Mouse (Mus musculus): Measurements from ENCODE around the gene Tmem41a. TPM values are rescaled to one million over a fixed set of nuclear protein-coding genes. Genes with fewer than 3 reads are reported as not detected.

Gene Tmem41a
- total RNA-seq, 1 experiment, result 28.8 TPM

DNA sequence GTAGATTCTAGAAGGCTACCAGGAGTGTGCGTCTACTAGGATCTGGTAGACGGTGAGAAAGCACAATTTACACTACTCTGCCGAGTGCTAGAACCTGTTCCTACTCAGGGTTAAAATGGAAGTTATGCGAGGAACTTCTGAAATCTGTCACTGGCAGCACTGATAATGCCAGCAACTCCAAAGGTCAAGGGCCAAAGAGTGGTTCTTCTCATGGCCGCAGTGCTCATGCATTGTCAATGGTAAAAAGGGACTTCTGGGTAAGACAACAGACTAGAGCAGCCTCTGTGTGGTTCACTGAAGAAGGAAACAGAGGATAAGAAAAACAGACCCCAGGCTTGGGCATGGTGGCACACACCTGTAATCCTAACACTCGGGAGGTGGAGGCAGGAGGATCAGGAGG is 23.2 kb upstream of the Tmem41a start:
- Histone ChIP-seq H3K9ac (ENCODE audit: insufficient read depth, low read depth, low read length, poor library complexity, severe bottlenecking) (no peak overlapping the region), H3K4me3 (ENCODE audit: insufficient read depth in 1 of 2, low read depth in 1 of 2, low read length in 2 of 2, poor library complexity in 1 of 2, severe bottlenecking in 1 of 2) (no peak overlapping the region), H3K9me3 (ENCODE audit: control insufficient read depth, insufficient read depth, low read depth, low read length) (no peaks in the 10 kb centered on the region), H3K36me3 (ENCODE audit: control insufficient read depth, insufficient read depth, low read length, poor library complexity, severe bottlenecking) (peaks cover 17% of the 10 kb centered on the region), H3K27ac (ENCODE audit: insufficient read depth, low read depth, low read length, poor library complexity, severe bottlenecking) (no peak overlapping the region), H3K4me1 (ENCODE audit: control insufficient read depth in 2 of 2, insufficient read depth in 2 of 2, low read length in 2 of 2, poor library complexity in 1 of 2) (peaks cover 0 to 6% of the 10 kb centered on the region in 2 experiments; a peak in 2 of 4 replicates)
- no peak for DNase-seq (ENCODE audit: low read depth, low spot score)
- in situ Hi-C loops (cut with MboI; ENCODE audit: low sequenced_read_pairs in 2 of 2, unreplicated experiment in 2 of 2), result no loop called here
- no peak for TF ChIP-seq MAFK (IDR thresholded peaks at IDR 0.05; ENCODE audit: insufficient read depth, low read depth, low read length)
- TF ChIP-seq ZNF384 (IDR thresholded peaks at IDR 0.05; ENCODE audit: low read depth, low read length), result no peak
- no peak for TF ChIP-seq CHD2 (IDR thresholded peaks at IDR 0.05; ENCODE audit: low read depth, low read length)
- no peak for TF ChIP-seq HCFC1 (IDR thresholded peaks at IDR 0.05; ENCODE audit: borderline replicate concordance, insufficient read depth, low read length)
- no peak for TF ChIP-seq ZC3H11A (IDR thresholded peaks at IDR 0.05; ENCODE audit: borderline replicate concordance, low read depth, low read length)

DNA sequence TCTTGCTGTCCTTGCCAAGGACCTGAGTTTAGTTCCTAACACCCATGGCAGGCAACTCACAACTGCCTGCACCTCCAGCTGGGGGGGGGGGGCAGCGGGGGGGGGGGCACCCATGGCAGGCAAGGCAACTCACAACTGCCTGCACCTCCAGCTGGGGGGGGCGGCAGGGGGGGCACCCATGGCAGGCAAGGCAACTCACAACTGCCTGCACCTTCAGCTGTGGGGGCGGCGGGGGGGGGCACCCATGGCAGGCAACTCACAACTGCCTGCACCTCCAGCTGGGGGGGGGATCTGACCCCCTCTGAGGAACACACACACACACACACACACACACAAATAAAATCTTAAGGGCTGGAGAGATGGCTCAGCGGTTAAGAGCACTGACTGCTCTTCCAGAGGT is 22.5 kb upstream of the Tmem41a start:
- in situ Hi-C loops (cut with MboI; ENCODE audit: low sequenced_read_pairs in 2 of 2, unreplicated experiment in 2 of 2), result no loop called here
- H3K4me1 ChIP-seq (ENCODE audit: control insufficient read depth in 2 of 2, insufficient read depth in 2 of 2, low read length in 2 of 2, poor library complexity in 1 of 2), result peaks cover 0 to 6% of the 10 kb centered on the region in 2 experiments; a peak in 2 of 4 replicates
- H3K27ac ChIP-seq (ENCODE audit: insufficient read depth, low read depth, low read length, poor library complexity, severe bottlenecking), result no peak overlapping the region
- peaks cover 19% of the 10 kb centered on the region for H3K36me3 ChIP-seq (ENCODE audit: control insufficient read depth, insufficient read depth, low read length, poor library complexity, severe bottlenecking)
- DNase-seq (ENCODE audit: low read depth, low spot score), result no peak
- TF ChIP-seq CHD2 (IDR thresholded peaks at IDR 0.05; ENCODE audit: low read depth, low read length), result no peak
- no peak for TF ChIP-seq HCFC1 (IDR thresholded peaks at IDR 0.05; ENCODE audit: borderline replicate concordance, insufficient read depth, low read length)
- TF ChIP-seq MAFK (IDR thresholded peaks at IDR 0.05; ENCODE audit: insufficient read depth, low read depth, low read length), result no peak
- no peak for TF ChIP-seq ZC3H11A (IDR thresholded peaks at IDR 0.05; ENCODE audit: borderline replicate concordance, low read depth, low read length)
- no peak for TF ChIP-seq ZNF384 (IDR thresholded peaks at IDR 0.05; ENCODE audit: low read depth, low read length)
- H3K9ac ChIP-seq (ENCODE audit: insufficient read depth, low read depth, low read length, poor library complexity, severe bottlenecking), result no peak overlapping the region
- no peaks in the 10 kb centered on the region for H3K9me3 ChIP-seq (ENCODE audit: control insufficient read depth, insufficient read depth, low read depth, low read length)
- no peak overlapping the region for H3K4me3 ChIP-seq (ENCODE audit: insufficient read depth in 1 of 2, low read depth in 1 of 2, low read length in 2 of 2, poor library complexity in 1 of 2, severe bottlenecking in 1 of 2)

DNA sequence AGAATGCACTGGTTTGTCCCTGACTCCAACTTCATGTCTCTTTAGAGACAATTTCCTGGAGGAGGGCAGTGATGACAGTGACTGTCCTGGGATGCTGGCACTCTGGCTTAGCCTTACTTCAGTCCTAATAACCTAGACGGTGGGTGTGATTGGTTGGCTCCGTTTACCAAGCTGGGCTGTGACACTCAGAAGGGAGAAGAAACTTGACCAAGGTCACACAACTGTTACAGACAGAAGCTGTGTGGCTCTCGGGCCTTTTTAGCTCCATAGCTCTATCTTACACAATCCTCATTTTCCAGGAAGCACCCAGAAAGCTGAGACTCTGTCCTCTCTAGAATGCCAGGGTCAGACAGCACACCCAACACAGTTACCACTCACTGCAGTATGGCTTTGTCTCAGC is 18.2 kb upstream of the Tmem41a start:
- no peak for TF ChIP-seq MAFK (IDR thresholded peaks at IDR 0.05; ENCODE audit: insufficient read depth, low read depth, low read length)
- TF ChIP-seq HCFC1 (IDR thresholded peaks at IDR 0.05; ENCODE audit: borderline replicate concordance, insufficient read depth, low read length), result no peak
- TF ChIP-seq CHD2 (IDR thresholded peaks at IDR 0.05; ENCODE audit: low read depth, low read length), result no peak
- in situ Hi-C loops (cut with MboI; ENCODE audit: low sequenced_read_pairs in 2 of 2, unreplicated experiment in 2 of 2), result no loop called here
- no peak overlapping the region for H3K9ac ChIP-seq (ENCODE audit: insufficient read depth, low read depth, low read length, poor library complexity, severe bottlenecking)
- DNase-seq (ENCODE audit: low read depth, low spot score), result no peak
- no peak overlapping the region for H3K27ac ChIP-seq (ENCODE audit: insufficient read depth, low read depth, low read length, poor library complexity, severe bottlenecking)
- H3K36me3 ChIP-seq (ENCODE audit: control insufficient read depth, insufficient read depth, low read length, poor library complexity, severe bottlenecking), result peaks cover 19% of the 10 kb centered on the region
- H3K4me1 ChIP-seq (ENCODE audit: control insufficient read depth in 2 of 2, insufficient read depth in 2 of 2, low read length in 2 of 2, poor library complexity in 1 of 2), result no peaks in the 10 kb centered on the region; a peak in 1 of 4 replicates
- no peaks in the 10 kb centered on the region for H3K9me3 ChIP-seq (ENCODE audit: control insufficient read depth, insufficient read depth, low read depth, low read length)
- no peak overlapping the region for H3K4me3 ChIP-seq (ENCODE audit: insufficient read depth in 1 of 2, low read depth in 1 of 2, low read length in 2 of 2, poor library complexity in 1 of 2, severe bottlenecking in 1 of 2)

DNA sequence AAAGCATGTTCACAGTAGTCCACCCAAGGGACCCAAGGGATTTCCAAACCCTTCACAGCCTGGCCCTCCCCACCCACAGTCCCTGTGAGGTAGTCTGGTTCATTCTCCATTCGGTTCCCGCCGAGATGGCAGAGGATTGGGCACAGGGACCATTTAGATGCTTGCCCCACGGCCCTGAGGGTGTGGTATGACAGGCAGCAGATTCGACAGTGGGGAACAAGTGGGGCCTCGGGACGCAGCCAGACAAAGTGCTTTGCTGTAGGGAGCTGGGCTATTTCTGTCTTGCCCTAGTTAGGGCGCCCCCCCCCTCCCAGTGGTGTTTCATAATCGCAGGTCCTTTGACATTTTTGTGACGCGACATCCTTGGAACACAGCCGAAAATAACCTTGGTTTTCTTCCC is 8.2 kb upstream of the Tmem41a start:
- no peaks in the 10 kb centered on the region for H3K4me1 ChIP-seq (ENCODE audit: control insufficient read depth in 2 of 2, insufficient read depth in 2 of 2, low read length in 2 of 2, poor library complexity in 1 of 2)
- no peak overlapping the region for H3K27ac ChIP-seq (ENCODE audit: insufficient read depth, low read depth, low read length, poor library complexity, severe bottlenecking)
- no peak overlapping the region for H3K4me3 ChIP-seq (ENCODE audit: insufficient read depth in 1 of 2, low read depth in 1 of 2, low read length in 2 of 2, poor library complexity in 1 of 2, severe bottlenecking in 1 of 2)
- DNase-seq (ENCODE audit: low read depth, low spot score), result no peak
- TF ChIP-seq CHD2 (IDR thresholded peaks at IDR 0.05; ENCODE audit: low read depth, low read length) (no peak), ZNF384 (IDR thresholded peaks at IDR 0.05; ENCODE audit: low read depth, low read length) (no peak), MAFK (IDR thresholded peaks at IDR 0.05; ENCODE audit: insufficient read depth, low read depth, low read length) (no peak), HCFC1 (IDR thresholded peaks at IDR 0.05; ENCODE audit: borderline replicate concordance, insufficient read depth, low read length) (no peak), ZC3H11A (IDR thresholded peaks at IDR 0.05; ENCODE audit: borderline replicate concordance, low read depth, low read length) (no peak)
- in situ Hi-C loops (cut with MboI; ENCODE audit: low sequenced_read_pairs in 2 of 2, unreplicated experiment in 2 of 2), result no loop called here
- no peaks in the 10 kb centered on the region for H3K9me3 ChIP-seq (ENCODE audit: control insufficient read depth, insufficient read depth, low read depth, low read length)
- no peak overlapping the region for H3K9ac ChIP-seq (ENCODE audit: insufficient read depth, low read depth, low read length, poor library complexity, severe bottlenecking)
- peaks cover 10% of the 10 kb centered on the region; the same call in 1 of the 2 replicates for H3K36me3 ChIP-seq (ENCODE audit: control insufficient read depth, insufficient read depth, low read length, poor library complexity, severe bottlenecking)

DNA sequence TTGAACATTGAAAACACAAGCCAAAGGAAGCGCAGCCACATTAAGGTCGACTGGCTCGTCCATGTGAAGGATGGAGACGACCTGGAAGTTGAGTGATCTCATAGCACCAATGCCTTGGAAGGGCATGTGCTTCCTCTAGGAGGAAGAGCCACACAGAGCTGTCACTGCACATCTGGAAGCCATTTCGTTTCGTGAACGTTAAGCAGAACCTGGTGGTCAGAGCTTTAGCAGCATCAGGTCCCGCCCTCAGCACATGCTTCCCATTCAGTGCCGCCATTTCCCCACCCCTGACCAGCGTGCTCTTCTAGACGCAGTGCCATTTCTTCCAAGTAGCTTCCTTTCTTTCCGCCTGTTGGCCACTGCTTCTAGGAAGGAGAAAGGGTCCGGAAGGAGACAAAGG is 18.9 kb downstream of the Tmem41a start:
- Histone ChIP-seq H3K4me3 (ENCODE audit: insufficient read depth in 1 of 2, low read depth in 1 of 2, low read length in 2 of 2, poor library complexity in 1 of 2, severe bottlenecking in 1 of 2) (no peak overlapping the region), H3K36me3 (ENCODE audit: control insufficient read depth, insufficient read depth, low read length, poor library complexity, severe bottlenecking) (no peaks in the 10 kb centered on the region), H3K9ac (ENCODE audit: insufficient read depth, low read depth, low read length, poor library complexity, severe bottlenecking) (no peak overlapping the region), H3K27ac (ENCODE audit: insufficient read depth, low read depth, low read length, poor library complexity, severe bottlenecking) (no peak overlapping the region), H3K9me3 (ENCODE audit: control insufficient read depth, insufficient read depth, low read depth, low read length) (no peaks in the 10 kb centered on the region), H3K4me1 (ENCODE audit: control insufficient read depth in 2 of 2, insufficient read depth in 2 of 2, low read length in 2 of 2, poor library complexity in 1 of 2) (no peaks in the 10 kb centered on the region)
- DNase-seq (ENCODE audit: low read depth, low spot score), result no peak
- TF ChIP-seq CHD2 (IDR thresholded peaks at IDR 0.05; ENCODE audit: low read depth, low read length) (no peak), ZNF384 (IDR thresholded peaks at IDR 0.05; ENCODE audit: low read depth, low read length) (no peak), MAFK (IDR thresholded peaks at IDR 0.05; ENCODE audit: insufficient read depth, low read depth, low read length) (no peak), ZC3H11A (IDR thresholded peaks at IDR 0.05; ENCODE audit: borderline replicate concordance, low read depth, low read length) (no peak), HCFC1 (IDR thresholded peaks at IDR 0.05; ENCODE audit: borderline replicate concordance, insufficient read depth, low read length) (no peak)
- in situ Hi-C loops (cut with MboI; ENCODE audit: low sequenced_read_pairs in 2 of 2, unreplicated experiment in 2 of 2), result no loop called here

Measured in ES-E14 (cell line).